Mouse (Mus musculus): ENCODE results near the gene Dusp27.

DNA sequence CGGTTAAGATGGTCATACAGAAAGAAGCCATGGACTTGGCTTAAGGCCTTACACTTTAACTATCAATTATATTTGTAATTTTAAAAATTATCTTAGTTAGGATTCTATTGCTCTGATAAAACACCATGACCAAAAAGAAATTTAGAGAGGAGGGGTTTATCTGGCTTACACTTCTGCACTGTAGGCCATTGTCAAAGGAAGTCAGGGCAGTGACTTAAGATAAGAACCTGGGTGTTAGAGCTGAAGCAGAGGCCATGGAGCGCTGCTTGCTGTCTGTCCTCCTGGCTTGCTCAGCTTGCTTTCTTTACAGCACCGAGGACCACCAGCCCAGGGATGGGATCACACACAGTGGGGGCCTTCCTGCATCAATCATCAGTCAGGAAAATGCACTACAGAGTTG, 19.9 kb upstream of the Dusp27 start:
- TF ChIP-seq CTCF (IDR thresholded peaks at IDR 0.05; ENCODE audit: extremely low read depth, insufficient read length, insufficient replicate concordance, low read depth, low read length): no peak
- no peak for TF ChIP-seq POLR2A (IDR thresholded peaks at IDR 0.05; ENCODE audit: low read depth, low read length)

All from small intestine, adult 2 months (tissue).